Mouse (Mus musculus) telencephalon, adult 2 months (tissue): Measurements from ENCODE around the gene Gpr68.

Experiments used
- DNase-seq: peaks from one replicate; pipeline ENCODE4 v3.0.0-alpha.2; 2011; ENCODE audit warnings: low read depth, low spot score

Gene Gpr68

DNA sequence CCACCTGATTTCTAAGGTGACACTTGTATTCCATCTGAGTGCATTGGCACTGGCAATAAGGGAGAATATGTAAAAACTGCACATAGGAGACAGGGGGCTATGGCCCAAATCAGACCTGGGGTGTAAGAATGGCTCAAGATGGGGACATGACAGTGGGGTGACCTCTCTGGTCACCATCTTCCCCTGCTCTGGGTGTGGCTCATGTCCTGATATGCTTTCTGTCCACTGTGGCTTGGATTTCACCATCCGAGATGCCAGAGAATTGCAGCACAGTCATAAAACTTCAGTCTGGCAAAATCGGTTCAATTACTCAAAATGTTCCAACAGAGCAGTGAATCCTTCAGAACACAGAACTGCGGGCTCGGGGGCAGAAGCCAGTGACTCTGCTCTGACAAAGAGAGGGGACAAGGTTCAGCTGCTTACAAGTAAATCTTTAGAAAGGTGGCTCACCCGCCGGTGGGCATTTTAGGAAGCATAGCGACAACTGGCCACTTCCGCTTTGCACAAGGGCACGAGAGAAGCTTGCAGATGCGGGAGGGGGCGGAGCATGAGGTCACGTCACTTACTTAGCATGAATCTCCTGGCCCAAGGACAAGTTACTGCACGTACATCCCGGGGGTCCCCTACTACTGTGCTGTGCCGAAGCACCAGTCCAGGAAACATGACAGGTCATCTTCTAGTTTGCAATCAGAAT, 16.8 kb upstream of the Gpr68 start:
- no peak for DNase-seq

DNA sequence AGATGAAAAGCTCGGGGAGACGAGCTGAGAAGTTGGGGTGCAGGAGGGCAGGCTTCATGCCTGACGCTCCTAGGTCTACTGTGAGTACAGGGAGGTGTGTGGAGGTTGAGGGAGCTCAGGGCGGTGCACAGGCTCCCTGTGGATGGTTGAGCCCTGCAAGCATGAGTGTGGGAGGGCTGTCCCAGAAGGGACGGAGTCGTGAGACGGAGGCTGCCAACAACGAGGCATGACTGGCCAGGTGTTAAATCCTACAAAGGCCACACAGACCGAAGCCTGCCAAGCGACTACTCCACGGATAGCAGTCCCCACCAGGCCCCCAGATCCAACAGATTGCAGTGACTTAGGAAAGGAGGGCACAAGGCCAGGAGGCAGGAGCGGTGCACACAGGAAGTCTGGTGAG, 2.7 kb upstream of the Gpr68 start:
- DNase-seq = peak; percentile 48

DNA sequence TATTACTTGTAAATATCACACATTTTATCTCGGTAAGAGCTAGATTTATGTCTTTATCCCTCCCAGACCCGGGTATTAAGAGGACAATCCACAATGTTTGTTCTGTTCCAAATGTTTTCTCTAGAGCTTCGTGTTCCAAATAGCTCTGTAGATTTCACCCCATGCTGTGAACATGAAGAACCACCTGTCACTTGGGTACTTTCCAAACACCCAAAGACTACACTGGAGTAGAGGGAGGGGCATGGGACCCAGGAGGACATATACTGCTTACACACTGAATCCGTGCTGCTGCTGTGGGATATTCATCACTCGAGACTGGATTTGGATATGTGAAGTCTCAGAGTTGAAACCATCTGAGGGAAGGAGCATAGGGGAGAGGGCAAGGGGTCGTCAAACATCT, 1.8 kb upstream of the Gpr68 start:
- no peak for DNase-seq

DNA sequence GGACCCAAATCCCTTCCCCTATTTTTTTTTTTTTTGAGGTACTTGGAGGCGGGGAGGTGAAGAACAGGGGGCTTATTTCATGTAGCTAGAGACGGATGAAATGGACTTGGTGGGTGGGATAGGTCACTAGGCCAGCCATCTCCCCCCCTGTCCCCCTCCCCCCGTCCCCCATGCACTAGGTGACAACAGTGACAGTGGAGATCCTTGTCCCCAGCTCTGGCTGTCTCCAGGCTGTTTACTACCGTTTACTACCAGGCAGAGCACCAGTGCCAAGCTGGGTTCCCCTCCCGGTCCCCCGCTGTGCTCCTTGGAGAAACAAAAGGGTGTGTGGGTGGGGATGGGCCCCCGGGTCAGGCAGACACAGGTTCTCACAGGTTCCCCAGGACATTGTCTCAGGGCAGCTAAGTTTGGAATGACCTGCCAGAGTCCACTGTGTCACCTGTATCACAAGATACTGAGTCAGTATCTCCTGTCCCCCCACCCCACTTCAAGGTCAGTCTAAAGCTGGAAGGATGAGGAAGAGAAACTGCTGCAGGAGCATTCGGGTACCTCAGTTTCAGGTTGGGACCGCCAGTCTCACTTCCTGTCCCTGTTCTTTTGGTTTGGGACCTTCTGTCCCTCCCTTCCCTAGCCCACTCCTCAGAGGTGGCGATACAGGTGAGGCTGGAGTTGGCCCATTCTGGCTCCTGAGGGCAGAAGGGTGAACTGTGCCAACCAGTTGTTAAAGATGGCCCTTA, 468 bp upstream of the Gpr68 start:
- DNase-seq = no peak

DNA sequence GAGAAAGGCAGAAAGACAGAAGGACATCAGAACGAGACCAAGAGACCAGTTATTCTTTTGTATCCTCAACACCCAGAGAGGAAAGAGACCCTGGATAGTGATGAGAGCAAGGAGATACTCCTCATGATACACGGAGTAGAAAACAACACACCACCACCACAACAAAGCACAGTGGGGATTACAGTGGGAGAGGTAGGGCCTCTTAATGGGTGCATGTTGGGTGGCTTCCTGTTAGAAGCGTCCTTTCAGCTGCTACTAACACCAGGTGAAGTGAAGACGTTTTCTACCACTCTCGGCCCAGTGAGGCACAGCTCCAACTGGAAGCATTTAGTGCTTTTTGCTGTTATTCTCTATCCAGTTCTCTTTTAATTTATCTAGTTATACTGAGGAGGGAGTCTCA, 1.1 kb downstream of the Gpr68 start:
- DNase-seq = no peak

DNA sequence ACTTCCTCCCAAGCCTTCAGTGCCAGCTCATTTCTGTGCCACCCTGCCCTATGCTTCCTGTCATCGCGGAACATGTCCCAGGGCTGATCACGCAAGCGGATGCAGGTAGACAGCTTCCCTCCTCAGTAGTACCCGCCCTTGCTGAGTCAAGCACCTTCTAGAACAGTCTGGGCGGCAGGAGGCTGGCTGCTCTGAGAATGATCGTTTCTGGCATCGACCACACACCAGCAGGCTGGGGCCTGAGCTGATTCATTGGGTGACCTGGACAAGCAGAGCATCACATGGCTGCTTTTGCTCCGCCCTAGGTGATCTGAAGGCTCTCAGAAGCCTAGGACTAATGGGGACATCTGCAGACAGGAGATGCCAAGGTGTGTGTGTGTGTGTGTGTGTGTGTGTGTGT, 4.2 kb downstream of the Gpr68 start:
- no peak for DNase-seq

DNA sequence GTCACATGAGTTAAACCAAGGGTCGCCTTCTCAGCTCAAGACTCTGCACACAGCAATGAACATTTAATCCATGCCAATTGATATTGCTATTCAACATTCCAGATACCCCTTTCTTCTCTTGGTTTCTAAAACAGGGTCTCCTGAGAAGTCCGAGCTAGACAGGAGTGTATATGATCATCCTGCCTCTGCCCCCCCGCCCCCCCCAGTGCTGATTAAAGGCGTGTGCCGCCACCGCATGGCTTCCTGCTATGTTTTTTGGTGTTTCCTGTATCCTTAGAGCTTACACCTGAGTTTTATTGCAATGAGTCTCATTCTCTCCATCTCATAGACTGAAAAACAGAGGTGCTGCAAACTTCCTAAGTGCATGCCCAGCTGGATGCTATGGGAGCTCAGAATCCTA, 6.6 kb downstream of the Gpr68 start:
- DNase-seq = no peak

DNA sequence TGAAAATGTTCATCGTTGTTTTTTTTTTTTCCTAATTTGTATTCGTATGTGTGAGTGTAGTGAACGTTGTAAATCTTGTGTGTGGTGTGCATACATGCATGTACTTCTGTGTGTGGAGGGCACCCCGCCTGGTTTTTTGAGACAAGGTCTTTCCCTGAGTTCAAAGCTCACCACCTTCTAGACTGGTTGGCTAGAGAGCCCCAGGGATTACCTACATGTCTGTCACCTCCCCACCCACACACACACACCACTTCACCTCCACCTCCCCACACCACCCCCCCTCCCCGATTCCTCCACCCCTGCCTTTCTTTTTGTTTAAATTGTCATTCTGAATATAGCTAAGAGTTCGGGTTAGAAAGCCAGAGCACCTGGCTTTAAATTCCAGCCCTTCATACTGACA, 7.1 kb downstream of the Gpr68 start:
- DNase-seq = no peak

DNA sequence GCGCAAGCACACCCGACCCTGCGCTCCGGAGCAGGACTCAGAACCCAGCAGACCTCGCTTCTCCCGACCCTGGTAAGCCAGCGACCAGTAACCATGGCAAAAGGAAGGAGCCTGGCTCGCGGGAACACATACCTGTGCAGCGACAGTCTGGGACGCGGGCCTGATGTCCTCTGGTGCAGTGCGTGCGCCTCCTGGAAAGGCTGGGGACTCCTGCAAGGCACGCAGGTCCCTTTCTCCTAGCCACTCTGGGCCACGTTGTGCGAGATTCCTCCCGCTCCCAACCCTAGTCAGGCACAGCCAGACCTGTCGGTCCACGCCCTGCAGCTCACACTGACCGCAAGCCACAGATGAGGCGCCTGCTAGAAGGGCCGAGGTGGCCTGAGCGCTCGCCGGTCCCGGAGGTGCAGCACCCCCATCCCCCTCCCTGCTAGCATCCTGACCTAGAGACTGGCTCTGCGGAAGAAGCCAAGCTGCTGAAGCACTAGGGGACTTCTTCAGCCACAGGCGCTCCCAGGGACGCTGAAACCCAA, 8.8 kb downstream of the Gpr68 start:
- DNase-seq = no peak

DNA sequence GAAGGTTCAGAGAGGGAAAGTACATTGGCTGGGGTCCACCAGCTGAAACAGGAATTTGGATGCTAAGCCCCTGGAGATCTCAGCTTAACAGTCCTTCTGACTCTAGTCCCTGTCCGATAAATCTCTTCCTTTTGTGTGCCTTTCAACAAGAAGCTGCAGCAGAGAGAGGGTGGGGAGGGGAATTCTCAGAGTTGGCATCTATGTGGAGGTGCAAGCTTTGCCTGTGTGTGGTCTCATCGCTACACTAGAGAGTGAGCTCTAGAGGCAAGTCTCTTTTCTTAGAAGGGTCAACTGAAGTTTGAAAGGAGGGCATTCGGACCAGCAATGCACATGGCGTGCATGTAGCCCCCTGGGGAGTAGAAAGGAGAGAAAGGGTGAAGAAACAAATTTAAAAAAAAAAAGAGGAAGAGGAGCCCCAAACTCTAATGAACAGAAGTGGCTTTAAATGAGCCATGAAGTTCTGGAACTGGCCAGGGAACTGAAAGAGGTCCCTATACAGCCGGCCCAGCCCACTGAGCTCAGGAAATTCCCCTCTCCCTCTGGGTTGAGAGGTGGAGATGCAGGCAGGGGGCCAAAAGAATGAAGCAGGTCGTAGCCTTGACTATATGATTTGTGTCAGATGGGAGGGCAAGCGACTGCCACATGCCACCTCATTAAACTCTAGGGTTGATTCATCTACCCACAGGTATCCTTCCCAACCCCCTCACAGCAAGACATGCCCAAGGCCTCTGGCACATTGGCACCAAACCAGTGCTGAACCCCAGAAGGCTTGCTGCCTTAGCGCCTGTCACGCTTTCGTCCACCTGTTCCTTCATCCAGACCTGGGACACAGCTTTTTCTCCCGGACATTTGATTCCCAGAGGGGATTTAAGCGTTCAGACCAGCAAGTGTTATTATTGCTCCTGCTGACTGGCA, 10.0 kb downstream of the Gpr68 start:
- no peak for DNase-seq

DNA sequence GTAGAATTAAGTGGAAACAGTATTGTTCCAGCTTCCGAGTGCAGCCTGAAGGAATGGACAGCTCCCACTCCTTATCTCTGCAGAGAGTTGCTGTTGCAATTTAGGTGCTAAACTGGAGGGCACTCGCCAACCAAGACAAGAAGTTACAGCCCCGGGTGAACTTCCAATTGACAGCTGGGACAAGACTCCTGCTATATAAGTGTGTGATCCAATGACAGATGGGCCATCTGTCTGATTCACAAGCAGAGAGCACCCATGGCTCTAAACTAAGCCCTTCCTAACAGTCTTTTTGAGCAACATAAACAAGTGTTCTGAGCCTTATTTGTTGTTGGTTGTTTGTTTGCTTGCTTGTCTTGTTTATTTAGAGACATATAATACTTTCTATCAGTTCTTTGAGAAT, 11.3 kb downstream of the Gpr68 start:
- DNase-seq = no peak

DNA sequence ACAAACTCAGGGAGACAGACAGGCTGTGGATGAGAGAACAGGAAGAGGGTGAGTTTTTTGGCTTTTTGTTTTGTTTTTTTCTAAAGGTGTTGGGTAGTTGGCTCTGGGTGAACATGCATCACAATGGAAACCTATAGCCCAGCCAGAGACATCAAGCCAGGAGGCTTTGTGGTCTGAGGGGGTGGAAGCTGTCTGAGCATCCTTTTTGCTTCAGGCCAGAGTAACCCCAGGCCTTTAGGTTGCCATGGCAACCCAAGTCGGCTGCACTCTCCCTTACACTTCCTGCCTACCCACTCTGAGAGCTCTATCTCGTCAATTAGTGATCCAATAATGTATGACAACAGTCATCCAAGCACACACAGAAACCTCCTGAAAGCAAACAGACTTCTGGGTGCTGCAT, 12.5 kb downstream of the Gpr68 start:
- DNase-seq = no peak

DNA sequence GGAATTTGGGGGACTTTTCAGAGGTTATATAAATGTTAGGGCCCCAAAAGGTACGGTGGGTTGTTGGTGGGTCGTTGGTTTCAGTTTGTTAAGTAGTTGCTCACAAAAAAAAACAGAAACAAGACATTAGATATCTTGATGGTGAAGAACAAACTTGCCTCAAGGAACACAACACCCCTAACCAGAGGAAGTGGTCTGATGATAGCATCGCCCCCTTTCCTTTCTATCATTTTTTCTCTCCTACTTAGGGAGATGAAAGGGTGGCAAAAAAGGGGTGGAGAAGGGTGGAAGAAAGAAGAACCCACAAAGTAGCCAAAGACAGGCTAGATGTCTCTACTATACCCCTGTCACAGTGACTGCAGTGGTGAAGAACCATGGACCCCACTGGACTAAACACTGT, 17.4 kb downstream of the Gpr68 start:
- no peak for DNase-seq

DNA sequence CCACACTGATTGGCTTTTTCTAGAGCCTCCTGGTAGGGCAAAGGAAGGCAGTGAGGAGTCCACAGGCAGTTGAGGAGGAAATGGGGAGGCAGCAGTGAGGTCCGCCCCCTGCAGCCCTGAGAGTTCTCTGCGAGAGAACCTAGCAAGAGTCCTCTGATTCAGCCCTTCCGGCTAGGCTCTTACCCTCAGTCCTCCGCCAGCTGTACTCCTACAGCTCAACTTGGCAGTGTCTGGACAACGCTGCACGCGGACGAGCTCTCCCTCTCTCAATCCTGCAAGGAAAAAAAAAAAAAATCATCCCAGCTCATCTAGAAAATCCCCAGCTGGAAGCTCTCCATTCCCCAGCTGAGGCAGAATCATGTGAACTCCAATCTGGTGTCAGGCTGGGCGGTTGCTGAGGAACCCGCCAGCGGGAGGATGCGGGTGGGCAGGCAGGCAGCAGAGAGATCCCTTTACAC, 20.2 kb downstream of the Gpr68 start:
- DNase-seq = peak; percentile 89

DNA sequence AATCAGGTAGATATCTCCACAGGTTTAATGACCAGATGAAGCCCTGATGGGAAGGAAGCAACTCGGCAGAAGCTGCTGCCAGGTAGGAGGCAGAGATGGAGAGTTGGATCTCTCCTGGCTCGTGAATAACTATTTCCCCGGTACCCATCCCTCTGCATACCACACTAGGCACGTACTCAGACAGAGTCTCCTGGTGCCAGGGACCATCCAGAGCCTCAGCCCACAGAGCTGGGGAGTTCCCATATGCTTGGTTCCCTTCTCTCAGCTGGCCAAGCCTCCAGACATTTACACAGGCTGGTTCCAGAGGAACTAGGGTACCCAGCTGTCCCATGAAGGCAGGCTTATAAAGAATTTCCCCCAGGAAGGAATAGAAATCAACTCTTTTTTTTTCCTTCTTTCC, 21.1 kb downstream of the Gpr68 start:
- DNase-seq = no peak

DNA sequence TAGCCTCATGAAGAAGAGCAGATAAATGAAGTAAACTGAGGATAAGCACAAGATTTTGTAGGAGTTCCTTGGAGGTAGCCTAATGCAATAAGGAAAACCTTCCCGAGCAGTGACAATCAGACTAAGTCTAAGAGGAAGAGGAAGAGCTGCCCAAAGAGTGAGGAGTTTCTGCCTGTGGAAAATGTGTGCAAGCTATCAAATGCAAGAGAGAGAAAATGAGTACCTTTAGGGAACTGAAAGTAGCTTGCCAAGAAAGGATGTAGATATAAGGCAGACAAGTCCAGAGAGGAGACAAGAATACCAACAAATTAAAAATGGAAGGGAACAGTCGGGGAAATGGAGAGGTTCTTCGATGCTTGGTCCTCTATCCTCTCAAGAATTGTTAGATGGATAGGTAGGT, 22.4 kb downstream of the Gpr68 start:
- DNase-seq = no peak

DNA sequence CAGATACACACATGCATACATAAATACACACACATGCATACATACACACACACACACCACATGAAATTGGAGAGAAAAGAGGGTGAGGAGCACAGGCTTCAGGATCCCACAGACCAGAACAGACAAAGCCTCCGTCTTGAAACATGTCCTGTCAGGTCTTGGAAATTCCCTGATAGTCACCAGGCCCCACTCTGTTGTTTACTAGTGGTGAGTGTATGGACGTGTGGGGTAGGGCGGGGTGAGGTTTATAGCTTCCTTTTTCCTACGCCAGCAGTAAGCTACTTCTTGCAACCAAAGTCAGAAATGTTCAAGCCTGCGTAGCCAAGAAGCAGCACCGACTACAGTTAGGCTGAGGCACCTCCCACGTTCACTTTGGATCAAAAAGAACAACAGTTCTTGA, 24.8 kb downstream of the Gpr68 start:
- DNase-seq = no peak

DNA sequence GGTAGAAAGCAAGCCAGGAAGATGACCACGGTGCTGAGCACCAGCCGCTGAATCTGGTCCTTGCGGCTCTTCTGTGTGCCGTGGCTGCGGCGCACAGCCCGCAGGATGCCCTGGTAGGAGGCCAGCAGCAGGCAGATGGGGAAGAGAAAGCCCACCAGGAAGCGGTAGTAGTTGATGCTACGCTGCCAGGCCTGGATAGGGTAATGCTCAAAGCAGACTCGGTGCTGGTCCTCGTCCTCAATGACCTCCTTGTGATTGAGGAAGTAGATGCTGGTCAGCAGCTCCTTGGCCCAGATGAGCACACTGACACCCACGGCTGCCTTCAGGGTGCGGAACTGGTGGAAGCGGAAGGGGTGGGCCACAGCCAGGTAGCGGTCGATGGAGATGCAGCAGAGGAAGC, 29.4 kb downstream of the Gpr68 start:
- DNase-seq = no peak

DNA sequence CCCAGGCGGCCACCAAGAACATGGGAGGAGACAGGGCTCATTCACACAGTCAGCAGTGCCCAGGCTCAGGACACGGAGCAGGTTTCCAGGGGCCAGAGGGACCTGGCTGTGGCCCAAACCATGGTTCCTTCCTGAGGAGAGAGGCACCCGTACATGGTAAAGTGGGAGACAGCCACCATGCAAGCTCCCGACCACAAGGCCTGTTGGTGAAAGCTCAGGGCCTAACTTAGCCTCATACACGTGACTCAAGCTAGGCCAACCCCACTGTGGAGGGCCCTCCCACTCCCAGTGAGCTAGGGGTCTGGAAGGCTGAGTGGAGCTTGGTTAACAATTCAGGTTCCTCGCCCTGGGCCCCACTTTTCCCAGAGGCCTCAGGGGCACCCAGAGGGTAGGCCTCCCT, 30.1 kb downstream of the Gpr68 start:
- DNase-seq = no peak

DNA sequence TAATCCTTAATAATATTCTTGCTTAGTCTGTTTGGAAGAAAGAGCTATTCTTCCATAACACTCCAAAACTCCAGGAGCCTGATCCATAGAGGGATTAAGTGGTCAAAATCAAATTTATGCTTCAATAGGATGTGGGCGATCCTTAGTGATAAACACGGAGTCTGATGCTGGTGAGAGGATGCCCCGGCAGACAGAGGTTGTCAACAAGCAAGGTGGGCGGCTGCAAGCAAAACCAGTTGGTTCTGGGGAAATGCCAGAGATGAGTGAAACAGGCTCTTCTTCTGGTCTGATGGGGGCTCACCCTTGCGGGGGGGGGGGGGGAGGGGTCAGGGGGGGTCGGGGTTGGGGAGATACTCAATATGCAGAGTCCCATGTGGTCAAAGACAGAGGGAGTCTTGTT, 32.0 kb downstream of the Gpr68 start:
- DNase-seq = no peak

DNA sequence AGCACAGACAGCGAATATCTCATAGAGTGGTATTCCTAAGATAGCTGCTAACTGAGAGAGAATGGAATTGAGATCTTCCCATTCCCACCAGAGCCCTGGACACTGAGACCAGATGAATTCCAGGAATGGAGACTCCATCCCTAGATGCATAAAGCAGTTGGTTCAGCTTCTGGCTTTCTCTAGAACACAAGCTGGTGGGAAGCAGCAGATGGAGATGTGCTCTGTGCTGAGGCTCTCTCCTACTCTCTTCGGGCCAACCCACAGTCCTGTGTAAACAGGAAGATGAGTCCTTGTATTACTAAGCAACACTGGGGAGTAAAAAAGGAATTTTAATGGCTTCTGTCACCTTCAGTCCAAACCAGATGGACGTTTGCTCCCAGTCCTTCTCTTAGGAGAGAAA, 32.4 kb downstream of the Gpr68 start:
- DNase-seq = peak; percentile 82

DNA sequence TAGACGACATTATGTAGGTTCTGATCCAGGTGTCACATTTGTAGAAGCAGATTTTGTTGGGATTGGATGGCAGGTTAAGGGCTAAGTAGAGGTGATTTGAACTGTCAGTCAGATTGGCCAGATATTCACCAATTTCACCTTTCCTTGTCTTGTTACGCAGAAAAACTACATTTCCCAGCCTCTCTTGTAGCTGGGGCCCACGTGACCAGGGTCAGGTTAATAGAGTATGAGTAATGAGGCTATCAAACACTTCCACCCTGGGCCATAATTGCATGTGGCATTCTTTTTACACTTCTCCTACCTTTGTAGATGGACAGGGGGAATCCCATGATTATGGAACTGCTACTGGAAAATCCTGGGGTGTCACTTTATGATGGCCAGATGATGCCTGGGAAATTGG, 34.4 kb downstream of the Gpr68 start:
- DNase-seq = no peak
